Mouse (Mus musculus): ENCODE measurements around the gene Fus. TPM values are rescaled to one million over a fixed set of nuclear protein-coding genes. Genes with fewer than 3 reads are reported as not detected.

Fus gene
- polyA plus RNA-seq, 1 experiment, result 633 TPM

- DNase-seq (ENCODE audit: low read depth), result no peak
- TF ChIP-seq CTCF (IDR thresholded peaks at IDR 0.05; ENCODE audit: borderline replicate concordance, extremely low read depth, insufficient read depth, insufficient read length) (no peak), POLR2A (IDR thresholded peaks at IDR 0.05; ENCODE audit: borderline replicate concordance, extremely low read depth, insufficient read depth, insufficient read length, poor library complexity, severe bottlenecking) (no peak)
Measured at GRCm38 (mm10) chr7:128032989-128033293, 65.7 kb downstream of the Fus start.

GRCm38 (mm10) chr7:128033616-128034015, 66.4 kb downstream of the Fus start:
- DNase-seq (ENCODE audit: low read depth), result no peak
- TF ChIP-seq CTCF (IDR thresholded peaks at IDR 0.05; ENCODE audit: borderline replicate concordance, extremely low read depth, insufficient read depth, insufficient read length) (no peak), POLR2A (IDR thresholded peaks at IDR 0.05; ENCODE audit: borderline replicate concordance, extremely low read depth, insufficient read depth, insufficient read length, poor library complexity, severe bottlenecking) (no peak)

Other genes with a start within 250 kb of the Fus start
- not detected in 2 replicates for gene Ctf2, start 235.3 kb upstream of the Fus start, polyA plus RNA-seq (2012; rRNA removed)
- gene Fbxl19, start 222.9 kb upstream of the Fus start, polyA plus RNA-seq (2012; rRNA removed), result 138 and 171 TPM in 2 replicates
- 9.3 and 11.2 TPM in 2 replicates for gene Orai3, start 197.6 kb upstream of the Fus start, polyA plus RNA-seq (2012; rRNA removed)
- gene Setd1a, start 190.8 kb upstream of the Fus start, polyA plus RNA-seq (2012; rRNA removed), result 8.9 and 23.2 TPM in 2 replicates
- not detected in 2 replicates for gene Gm49388, start 181.8 kb upstream of the Fus start, polyA plus RNA-seq (2012; rRNA removed)
- gene Hsd3b7, start 166.9 kb upstream of the Fus start, polyA plus RNA-seq (2012; rRNA removed), result 13.8 and 14.2 TPM in 2 replicates
- 35.3 and 36.0 TPM in 2 replicates for gene Stx4a, start 143.2 kb upstream of the Fus start, polyA plus RNA-seq (2012; rRNA removed)
- 79.9 and 128 TPM in 2 replicates for gene Stx1b, start 142.9 kb upstream of the Fus start, polyA plus RNA-seq (2012; rRNA removed)
- gene Zfp646, start 91.2 kb upstream of the Fus start, polyA plus RNA-seq (2012; rRNA removed), result 22.3 and 28.1 TPM in 2 replicates
- 21.7 and 31.7 TPM in 2 replicates for gene Zfp668, start 90.6 kb upstream of the Fus start, polyA plus RNA-seq (2012; rRNA removed)
- gene Prss53, start 76.5 kb upstream of the Fus start, polyA plus RNA-seq (2012; rRNA removed), result 2.2 and 3.5 TPM in 2 replicates
- gene Gm21974, start 72.0 kb upstream of the Fus start, polyA plus RNA-seq (2012; rRNA removed), result not detected in 2 replicates
- 68.2 and 78.7 TPM in 2 replicates for gene Vkorc1, start 71.8 kb upstream of the Fus start, polyA plus RNA-seq (2012; rRNA removed)
- 59.5 and 79.8 TPM in 2 replicates for gene Bckdk, start 63.4 kb upstream of the Fus start, polyA plus RNA-seq (2012; rRNA removed)
- gene Kat8, start 54.9 kb upstream of the Fus start, polyA plus RNA-seq (2012; rRNA removed), result 44.8 and 47.7 TPM in 2 replicates
- 0.51 and 0.97 TPM in 2 replicates for gene Prss8, start 37.4 kb upstream of the Fus start, polyA plus RNA-seq (2012; rRNA removed)
- gene Prss36, start 20.7 kb upstream of the Fus start, polyA plus RNA-seq (2012; rRNA removed), result 11.2 and 16.6 TPM in 2 replicates
- 6.9 and 10.1 TPM in 2 replicates for gene Pycard, start 26.4 kb downstream of the Fus start, polyA plus RNA-seq (2012; rRNA removed)
- 0.92 and 1.0 TPM in 2 replicates for gene Trim72, start 36.5 kb downstream of the Fus start, polyA plus RNA-seq (2012; rRNA removed)
- gene Itgam, start 95.2 kb downstream of the Fus start, polyA plus RNA-seq (2012; rRNA removed), result 1.2 and 1.3 TPM in 2 replicates
- 0.03 TPM in 1 of 2 replicates, not detected in the other for gene Gm49368, start 95.2 kb downstream of the Fus start, polyA plus RNA-seq (2012; rRNA removed)
- gene Itgax, start 162.1 kb downstream of the Fus start, polyA plus RNA-seq (2012; rRNA removed), result 0.08 and 0.22 TPM in 2 replicates
- gene Itgad, start 186.9 kb downstream of the Fus start, polyA plus RNA-seq (2012; rRNA removed), result 0.09 TPM in 1 of 2 replicates, not detected in the other
- 0.68 and 0.77 TPM in 2 replicates for gene Cox6a2, start 238.9 kb downstream of the Fus start, polyA plus RNA-seq (2012; rRNA removed)

Data from brain, embryonic 14.5 days (tissue).